ENCODE assay signal across 14 mouse cellular contexts in the genomic region with DNA sequence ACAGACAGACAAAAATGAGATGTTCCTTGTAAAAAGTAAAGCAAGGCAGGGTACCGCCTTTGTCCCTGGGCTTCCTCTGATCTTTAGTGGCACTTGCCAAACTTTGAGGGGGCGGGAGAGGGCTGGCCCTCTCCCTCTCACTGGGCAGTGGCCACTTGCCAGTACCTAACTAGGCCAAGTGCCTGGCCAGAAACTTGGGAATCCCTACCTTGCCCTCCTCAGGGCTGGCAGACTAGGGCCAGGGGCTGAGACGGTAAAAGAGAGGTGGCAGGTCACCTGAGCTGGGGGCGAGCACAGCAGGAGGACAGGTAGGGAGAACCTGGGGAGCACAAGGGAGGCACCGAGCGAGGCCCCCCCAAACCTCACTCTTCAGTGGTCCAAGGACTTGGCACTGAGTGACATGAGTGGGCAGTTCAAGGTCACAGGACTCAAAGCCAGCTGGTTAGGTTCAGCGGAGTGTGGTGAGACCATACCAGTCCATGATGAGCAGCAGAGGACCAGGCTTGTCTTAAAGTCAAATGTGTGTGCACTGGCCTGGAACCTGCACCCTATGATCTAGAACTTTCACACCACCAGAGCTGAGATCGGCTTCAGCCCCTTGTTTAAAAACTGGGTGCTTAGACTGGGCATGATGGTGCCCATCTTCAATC. TPM values are rescaled to one million over a fixed set of nuclear protein-coding genes. Genes with fewer than 3 reads are reported as not detected.
DNase-seq lines count a peak whose midpoint lies in the region; ATAC-seq lines count a peak whose summit lies in the region.
"Had no signal": no experiment of that assay in that cellular context is flagged by ENCODE, and none has a peak within 500 bp of the region (broad histone marks: within the 10 kb centered on the region; RNA-seq: fewer than 3 reads in every experiment).

No protein-coding gene starts in this region.

- peaks cover 73% of the 10 kb centered on the region for H3K27me3 ChIP-seq in kidney, embryonic 15.5 days

- H3K9ac ChIP-seq in kidney, embryonic 15.5 days = no peak overlapping the region
- H3K9ac ChIP-seq: embryonic facial prominence, embryonic 12.5 days; hindbrain, embryonic 15.5 days; limb, embryonic 13.5 days; midbrain, embryonic 15.5 days had no signal

- no peak overlapping the region for H3K27ac ChIP-seq in kidney, embryonic 15.5 days
- H3K27ac ChIP-seq: hindbrain, embryonic 15.5 days; limb, embryonic 13.5 days; midbrain, embryonic 15.5 days had no signal

- H3K4me3 ChIP-seq in kidney, embryonic 15.5 days (replicated peaks) = no peak overlapping the region
- H3K4me3 ChIP-seq: embryonic facial prominence, embryonic 12.5 days; hindbrain, embryonic 15.5 days; limb, embryonic 13.5 days; midbrain, embryonic 15.5 days had no signal

- WGBS in kidney, embryonic 15.5 days = 76% methylated on average over 8 of the region's 8 CpGs

- DNase-seq in cerebellum, adult 18-20 months = peak; percentile 58 to 62
- DNase-seq in cerebellum, adult 11 months = no peak
- DNase-seq in kidney, adult 18-20 months = peak; percentile 86
- peak; percentile 44 for DNase-seq in adipocyte (ENCODE audit: low spot score)
- DNase-seq in kidney, adult 9 months = peak; percentile 92
- no peak for DNase-seq in embryo, embryonic 10.5 days (ENCODE audit: low spot score)
- DNase-seq in natural killer cell, adult 2 months (ENCODE audit: low spot score in 2 of 2) = no peak
- DNase-seq: thymus, adult 18-20 months had no signal

- no peak for ATAC-seq in kidney, embryonic 15.5 days (replicated peaks; ENCODE audit: low FRiP score)
- ATAC-seq: forebrain, embryonic 16.5 days; midbrain, embryonic 15.5 days had no signal

- no peak overlapping the region for H3K4me2 ChIP-seq in kidney, embryonic 15.5 days
- H3K4me2 ChIP-seq: embryonic facial prominence, embryonic 12.5 days; hindbrain, embryonic 15.5 days; limb, embryonic 13.5 days; midbrain, embryonic 15.5 days had no signal

- no peaks in the 10 kb centered on the region for H3K9me3 ChIP-seq in kidney, embryonic 15.5 days (replicated peaks)
- H3K9me3 ChIP-seq: embryonic facial prominence, embryonic 12.5 days; hindbrain, embryonic 15.5 days; limb, embryonic 13.5 days; midbrain, embryonic 15.5 days had no signal

- peaks cover 75% of the 10 kb centered on the region for H3K4me1 ChIP-seq in kidney, embryonic 15.5 days

- H3K36me3 ChIP-seq in kidney, embryonic 15.5 days = no peaks in the 10 kb centered on the region
- H3K36me3 ChIP-seq: embryonic facial prominence, embryonic 12.5 days; hindbrain, embryonic 15.5 days; limb, embryonic 13.5 days; midbrain, embryonic 15.5 days had no signal

RNA-seq across cellular contexts. Expression of gene Otub1, which starts 25.2 kb away (rescaled TPM):
- 206 and 224 TPM in 2 replicates for polyA plus RNA-seq in kidney, embryonic 15.5 days (2015; fragmentation: Nextera tagmentation; extraction: Ambion mirVana)

RNA-seq across cellular contexts. Expression of gene Cox8a, which starts 36.5 kb away (rescaled TPM):
- 1,089 and 1,191 TPM in 2 replicates for polyA plus RNA-seq in kidney, embryonic 15.5 days (2015; fragmentation: Nextera tagmentation; extraction: Ambion mirVana)

Comparison
In these comparisons a context has a peak if more than half of its experiments do, and no peak if none do; other contexts are left out.
1. DNase-seq: peak in cerebellum, adult 18-20 months (2 of 2), kidney, adult 18-20 months (single experiment), adipocyte (single experiment) and kidney, adult 9 months (single experiment); none in cerebellum, adult 11 months (single experiment), embryo, embryonic 10.5 days (single experiment) and natural killer cell, adult 2 months (0 of 2).